Mouse (Mus musculus) MN1 (cell line): ENCODE results near the gene Arhgef25.

ENCODE experiments used
- DNase-seq: peaks from one replicate; pipeline ENCODE4 v3.0.0-alpha.2; 2016; ENCODE audit warnings: low spot score

The Arhgef25 gene

GRCm38 (mm10) chr10:127186451-127186850, 3.4 kb downstream of the Arhgef25 start:
- peak; percentile 20 for DNase-seq

GRCm38 (mm10) chr10:127185506-127185905, 4.4 kb downstream of the Arhgef25 start:
- DNase-seq: no peak

- peak; percentile 43 for DNase-seq
These were observed 4.8 kb downstream of the Arhgef25 start for GRCm38 (mm10) chr10:127185101-127185500.

GRCm38 (mm10) chr10:127183759-127184158, 6.1 kb downstream of the Arhgef25 start:
- DNase-seq: no peak

- no peak for DNase-seq
These were observed 7.3 kb downstream of the Arhgef25 start for GRCm38 (mm10) chr10:127182624-127183023.

GRCm38 (mm10) chr10:127181566-127181965, 8.3 kb downstream of the Arhgef25 start:
- no peak for DNase-seq

GRCm38 (mm10) chr10:127180695-127181047, 9.2 kb downstream of the Arhgef25 start:
- peak; percentile 18 for DNase-seq

- DNase-seq: peak; percentile 79
These were observed 9.8 kb downstream of the Arhgef25 start, which contains the start of gene Slc26a10 for GRCm38 (mm10) chr10:127179871-127180694. Slc26a10 (minus strand) TSS chr10:127180645.

- no peak for DNase-seq
These were observed 11.4 kb downstream of the Arhgef25 start for GRCm38 (mm10) chr10:127178286-127179027.

GRCm38 (mm10) chr10:127177719-127178118, 12.2 kb downstream of the Arhgef25 start:
- peak; percentile 78 for DNase-seq

- DNase-seq: peak; percentile 25
These were observed 12.6 kb downstream of the Arhgef25 start for GRCm38 (mm10) chr10:127177235-127177634.

GRCm38 (mm10) chr10:127176756-127177155, 13.1 kb downstream of the Arhgef25 start:
- DNase-seq: no peak

- DNase-seq: no peak
These were observed 13.7 kb downstream of the Arhgef25 start for GRCm38 (mm10) chr10:127176228-127176627.

GRCm38 (mm10) chr10:127174170-127174569, 15.7 kb downstream of the Arhgef25 start:
- DNase-seq: no peak

GRCm38 (mm10) chr10:127173148-127174065, 16.5 kb downstream of the Arhgef25 start:
- no peak for DNase-seq

GRCm38 (mm10) chr10:127171631-127172200, 18.2 kb downstream of the Arhgef25 start:
- DNase-seq: no peak

GRCm38 (mm10) chr10:127170837-127171272, 19.0 kb downstream of the Arhgef25 start:
- no peak for DNase-seq

- no peak for DNase-seq
These were observed 19.9 kb downstream of the Arhgef25 start for GRCm38 (mm10) chr10:127170002-127170401.

GRCm38 (mm10) chr10:127167614-127168192, 22.2 kb downstream of the Arhgef25 start:
- DNase-seq: peak; percentile 40

- no peak for DNase-seq
These were observed 22.9 kb downstream of the Arhgef25 start for GRCm38 (mm10) chr10:127166771-127167613.
